In genomic region chr8:46892511-46893273, GRCm38 (mm10) we compare ENCODE assay signal across 8 mouse cellular contexts.
DNase-seq lines count a peak whose midpoint lies in the region; ATAC-seq and TF ChIP-seq lines count a peak whose summit lies in the region.

No protein-coding gene starts in this region.

- TF ChIP-seq CTCF in thymus, adult 2 months (IDR thresholded peaks at IDR 0.05; ENCODE audit: borderline replicate concordance, control insufficient read depth, extremely low read depth, insufficient read depth, low read length, poor library complexity), result no peak

- peaks cover 16% of the 10 kb centered on the region; the same call in 1 of the 2 replicates for H3K4me1 ChIP-seq in heart, embryonic 10.5 days
- H3K4me1 ChIP-seq in thymus, adult 2 months (replicated peaks; ENCODE audit: control insufficient read depth, insufficient read depth, low read length), result peaks cover 3% of the 10 kb centered on the region; the same call in 1 of the 2 replicates

- peak; percentile 41 to 59 for DNase-seq in frontal cortex, postnatal 10 days (ENCODE audit: low spot score in 2 of 2)
- peak; percentile 64 for DNase-seq in adrenal gland, postnatal 10 days
- DNase-seq in embryo, embryonic 9.5 days (ENCODE audit: extremely low spot score), result peak; percentile 20
- DNase-seq in heart, embryonic 10.5 days (ENCODE audit: low spot score), result peak; percentile 91
- DNase-seq in kidney, postnatal 36 days, result peak; percentile 16 to 20
- no peak for DNase-seq in thymus, adult 2 months

- H3K36me3 ChIP-seq in heart, embryonic 10.5 days, result no peaks in the 10 kb centered on the region
- no peaks in the 10 kb centered on the region for H3K36me3 ChIP-seq in thymus, adult 2 months (ENCODE audit: control insufficient read depth, insufficient read depth, low read length)

- no peaks in the 10 kb centered on the region for H3K27me3 ChIP-seq in heart, embryonic 10.5 days (ENCODE audit: insufficient read depth, poor library complexity, severe bottlenecking)
- no peaks in the 10 kb centered on the region for H3K27me3 ChIP-seq in thymus, adult 2 months (ENCODE audit: control insufficient read depth, insufficient read depth, low read length)

- H3K27ac ChIP-seq in heart, embryonic 10.5 days, result peak overlapping the region; percentile 81
- H3K27ac ChIP-seq in thymus, adult 2 months (ENCODE audit: control insufficient read depth, insufficient read depth, low read length), result no peak overlapping the region

- TF ChIP-seq POLR2A in thymus, adult 2 months (IDR thresholded peaks at IDR 0.05; ENCODE audit: control insufficient read depth, extremely low read depth, insufficient read depth, low read length, poor library complexity), result no peak

- ATAC-seq in frontal cortex, adult (ENCODE audit: low TSS enrichment), result no peak
- ATAC-seq in megakaryocyte progenitor cell, adult 5-6 weeks (replicated peaks; ENCODE audit: poor library complexity), result peak; percentile 76

- 35% methylated on average over 22 of the region's 22 CpGs for WGBS in heart, embryonic 10.5 days
- WGBS in thymus, adult 2 months, result 82% methylated on average over 22 of the region's 22 CpGs

- peak overlapping the region; percentile 29 for H3K4me3 ChIP-seq in heart, embryonic 10.5 days
- H3K4me3 ChIP-seq in thymus, adult 2 months (ENCODE audit: control insufficient read depth, insufficient read depth, low read length), result no peak overlapping the region

- no peaks in the 10 kb centered on the region for H3K9me3 ChIP-seq in heart, embryonic 10.5 days
